Mouse (Mus musculus) layer of hippocampus, postnatal 10 days (tissue): ENCODE data around the gene Lrrc61. TPM values are rescaled to one million over a fixed set of nuclear protein-coding genes. Genes with fewer than 3 reads are reported as not detected.
A peak's percentile ranks its signal among the peaks of the same experiment; 100 is the strongest.
"Not testable (repeated sequence)": the region's sequence is repeated elsewhere in the genome, so short reads cannot be mapped to it uniquely, and the experiment has no call there.

ENCODE experiments used
- DNase-seq, 2 experiments: peaks; one replicate each; pipeline ENCODE4 v3.0.0; 2021; ENCODE audit warnings: low spot score in 2 of 2
- long read RNA-seq: library from polyadenylated mRNA; stranded (forward); transcript quantifications from one replicate; pipeline ENCODE4 v2.0.0, GENCODE M21; 2023
- total RNA-seq, 2 experiments: library from RNA; stranded (reverse); gene quantifications; 2 replicates each; pipeline ENCODE4 v1.2.3; 2021

Lrrc61 gene
- 10 to 100 TPM; 27.0 to 30.6 TPM for total RNA-seq
- long read RNA-seq, partial matches to known transcripts = 0 of 16 reads
- long read RNA-seq, other reads (novel, unspliced or antisense) = 10 of 16 reads

GRCm38 (mm10) chr6:48554280-48555103 lies at the start of gene Lrrc61:
Gene Lrrc61, plus strand, starts transcription at chr6:48554796.
- peak; percentile 99 for DNase-seq

- DNase-seq = no peak
These were observed 46.5 kb upstream of the Lrrc61 start for GRCm38 (mm10) chr6:48508087-48508486.

GRCm38 (mm10) chr6:48510426-48510825 lies 44.2 kb upstream of the Lrrc61 start:
- DNase-seq = no peak

- no peak for DNase-seq
These were observed 42.7 kb upstream of the Lrrc61 start for GRCm38 (mm10) chr6:48511861-48512260.

- not testable (repeated sequence) for DNase-seq
These were observed 29.7 kb upstream of the Lrrc61 start for GRCm38 (mm10) chr6:48524882-48525281.

- DNase-seq = no peak
These were observed 26.7 kb upstream of the Lrrc61 start for GRCm38 (mm10) chr6:48527901-48528300.

- DNase-seq = no peak
These were observed 25.3 kb upstream of the Lrrc61 start for GRCm38 (mm10) chr6:48529261-48529660.

- DNase-seq = no peak
These were observed 24.6 kb upstream of the Lrrc61 start for GRCm38 (mm10) chr6:48529871-48530440.

- no peak for DNase-seq
These were observed 23.7 kb upstream of the Lrrc61 start for GRCm38 (mm10) chr6:48530862-48531261.

GRCm38 (mm10) chr6:48533475-48533874 lies 21.1 kb upstream of the Lrrc61 start:
- no peak for DNase-seq

GRCm38 (mm10) chr6:48534913-48535312 lies 19.7 kb upstream of the Lrrc61 start:
- DNase-seq = no peak

GRCm38 (mm10) chr6:48536091-48536490 lies 18.5 kb upstream of the Lrrc61 start:
- DNase-seq = no peak

- DNase-seq = peak; percentile 87 to 93
These were observed 17.3 kb upstream of the Lrrc61 start, which contains the start of gene Atp6v0e2 for GRCm38 (mm10) chr6:48537105-48537954. Gene Atp6v0e2, plus strand, starts transcription at chr6:48537615.

- peak; percentile 82 to 84 for DNase-seq
These were observed 15.5 kb upstream of the Lrrc61 start for GRCm38 (mm10) chr6:48538841-48539737.

GRCm38 (mm10) chr6:48539860-48540259 lies 14.7 kb upstream of the Lrrc61 start:
- DNase-seq = no peak

GRCm38 (mm10) chr6:48540721-48541120 lies 13.9 kb upstream of the Lrrc61 start:
- no peak for DNase-seq

GRCm38 (mm10) chr6:48541560-48542450 lies 12.8 kb upstream of the Lrrc61 start:
- DNase-seq = no peak

- DNase-seq = no peak
These were observed 12.0 kb upstream of the Lrrc61 start for GRCm38 (mm10) chr6:48542631-48543030.

- no peak for DNase-seq
These were observed 9.3 kb upstream of the Lrrc61 start for GRCm38 (mm10) chr6:48545251-48545650.
